Mouse (Mus musculus) CD4-positive, CD25-positive, alpha-beta regulatory T cell, adult 2 months (primary cell): Measurements from ENCODE around the gene Mdga2.

Source experiments
- DNase-seq: peaks from one replicate; pipeline ENCODE4 v3.0.0-alpha.2; 2012; ENCODE audit warnings: low read depth, low spot score

The Mdga2 gene

DNA sequence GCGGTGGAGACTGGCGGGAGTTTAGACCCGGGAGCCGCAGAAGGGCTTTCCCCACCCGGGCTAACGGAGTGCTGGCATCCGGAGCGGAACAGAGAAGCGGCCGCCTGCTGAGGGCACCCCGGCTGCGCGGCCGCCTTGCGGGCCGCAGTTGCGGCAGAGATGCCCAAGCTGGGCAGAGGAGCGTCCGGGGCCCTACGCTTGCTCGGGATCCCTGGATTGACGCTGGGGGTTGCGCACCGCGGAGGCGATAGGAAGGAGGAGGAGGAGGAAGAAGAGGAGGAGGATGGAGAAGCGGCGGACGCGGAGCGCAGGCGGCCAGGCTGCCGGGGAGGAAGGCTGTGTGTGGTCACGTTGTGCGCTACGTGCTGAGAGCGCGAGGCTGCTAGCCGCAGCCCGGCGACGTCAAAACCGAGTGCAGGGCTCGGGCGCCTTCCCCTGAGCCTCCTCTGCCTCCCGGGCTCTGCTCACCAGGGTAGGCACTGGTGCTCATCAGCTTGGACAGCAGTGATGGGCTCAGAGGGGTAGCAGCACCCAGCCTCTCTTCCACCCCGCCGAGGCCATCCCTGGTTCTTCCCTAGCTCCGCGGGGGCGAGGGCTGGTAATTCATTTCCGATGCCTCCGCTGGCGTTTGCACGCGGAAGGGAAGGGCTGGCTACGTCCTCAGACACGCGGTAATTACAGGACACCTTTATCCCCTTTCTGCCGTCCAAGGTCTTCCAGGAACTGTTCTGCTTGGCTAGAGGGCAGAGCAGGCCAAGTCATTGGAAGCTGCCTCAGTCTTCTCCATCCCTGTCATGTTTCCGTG lies at the start of gene Mdga2:
Gene Mdga2 (minus strand): TSS at position 329 of the 805 bp plus-strand sequence.
- DNase-seq, result no peak

DNA sequence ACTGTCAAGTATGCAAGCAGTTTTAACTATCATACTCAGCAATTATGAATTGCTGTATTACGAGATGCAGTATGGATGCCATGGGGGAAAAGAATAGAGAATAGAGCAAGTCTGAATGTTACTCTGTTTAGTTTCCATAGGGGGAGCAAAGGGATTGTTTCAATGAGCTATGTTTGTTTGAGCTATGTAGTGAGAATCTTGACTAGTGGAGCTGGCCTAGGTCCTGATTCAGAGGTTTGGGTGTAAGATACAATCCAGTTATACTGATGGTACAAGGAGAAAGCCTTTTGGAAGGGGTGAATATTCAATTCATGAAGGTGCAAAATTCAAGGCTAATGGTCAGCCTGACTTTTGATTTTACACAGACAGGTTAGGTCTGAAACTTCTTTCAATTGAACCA lies 45.1 kb upstream of the Mdga2 start:
- no peak for DNase-seq

DNA sequence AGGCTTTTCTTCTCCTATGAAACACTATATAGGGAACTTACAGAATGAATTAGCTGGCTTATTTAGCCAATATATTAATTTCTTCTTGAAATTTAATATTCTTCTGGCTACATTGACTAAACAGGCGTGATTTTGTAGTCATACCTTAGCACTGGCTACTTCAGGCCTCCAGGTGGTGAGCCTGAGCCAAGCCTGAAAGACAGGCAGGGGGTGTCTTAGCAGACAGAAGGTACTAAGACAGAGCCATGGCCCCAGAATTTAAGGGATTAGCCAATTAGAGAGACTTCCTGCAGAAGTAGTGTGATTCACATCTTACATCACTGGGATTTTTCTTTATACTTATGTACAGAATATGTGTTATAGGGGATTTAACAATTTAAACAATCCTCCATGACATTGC lies 1.2 kb upstream of the Mdga2 start:
- no peak for DNase-seq

DNA sequence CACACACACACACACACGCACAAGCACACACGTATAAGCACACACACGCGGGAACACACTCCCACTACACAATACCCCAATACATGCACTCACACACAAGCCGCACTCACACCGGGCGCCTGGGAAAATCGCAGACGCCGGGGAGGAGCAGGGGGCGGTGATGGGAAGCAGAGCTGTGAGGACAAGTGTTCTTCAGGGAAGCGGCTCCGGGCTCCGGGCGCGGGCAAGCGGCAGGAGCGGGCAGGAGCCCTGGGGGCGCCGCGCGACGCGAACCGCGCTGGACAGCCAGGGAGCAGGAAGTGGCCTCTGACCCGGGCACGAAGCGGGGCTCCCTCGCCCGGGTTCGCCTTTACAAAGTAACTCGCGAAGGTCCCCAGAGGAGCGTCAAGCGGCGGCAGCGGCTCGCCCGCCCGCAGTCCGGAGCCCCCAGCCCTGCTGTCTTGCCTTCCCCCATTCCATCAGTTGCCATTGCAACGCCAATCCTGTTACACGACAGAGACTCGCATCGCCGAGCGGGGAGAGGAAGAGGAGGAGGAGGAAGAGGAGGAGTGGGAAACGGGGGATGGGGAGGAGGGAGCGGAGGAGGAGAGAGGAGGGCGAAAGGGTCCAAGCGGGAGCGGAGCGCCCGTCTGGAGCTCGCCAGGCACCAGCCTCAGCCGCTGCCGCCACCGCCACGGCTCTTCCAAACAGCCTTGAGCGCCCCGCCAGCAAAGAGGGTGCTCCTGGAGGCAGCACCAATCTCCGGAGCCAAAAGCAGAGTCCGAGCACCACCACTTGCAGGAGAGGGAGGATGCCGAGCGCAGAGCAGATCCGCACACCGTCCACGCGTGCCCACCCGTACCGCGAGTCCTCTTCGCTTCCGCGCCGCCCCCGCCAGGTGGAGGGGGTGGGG lies 774 bp downstream of the Mdga2 start:
- no peak for DNase-seq

DNA sequence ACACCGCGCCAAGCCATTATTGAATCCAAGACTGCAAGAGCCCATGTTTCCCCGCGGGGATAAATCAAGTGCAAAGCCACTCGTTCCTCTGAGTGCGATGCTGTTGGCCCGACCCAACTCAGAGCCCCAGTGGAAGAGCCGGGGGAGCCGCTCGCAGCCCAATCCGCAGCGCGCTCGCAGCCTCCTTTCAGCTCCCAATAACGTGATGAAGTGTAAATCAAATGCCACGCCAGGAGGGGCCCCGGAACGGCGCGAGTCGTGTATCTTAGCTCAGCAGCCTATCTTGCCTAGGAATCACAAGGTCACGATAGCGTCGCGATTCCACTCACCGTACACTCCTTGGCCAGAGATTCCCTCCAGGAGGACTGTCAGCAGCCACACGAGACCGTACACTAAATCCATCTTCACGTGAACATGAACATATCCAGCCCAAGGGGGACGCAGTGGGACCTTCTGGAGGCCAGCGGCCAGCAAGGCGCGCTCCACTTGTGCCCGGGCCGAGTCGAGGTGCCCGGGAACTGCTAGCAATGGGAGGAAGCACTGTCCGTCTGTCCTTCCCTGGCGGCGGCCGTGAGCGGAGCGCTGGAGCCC lies 1.6 kb downstream of the Mdga2 start:
- no peak for DNase-seq

DNA sequence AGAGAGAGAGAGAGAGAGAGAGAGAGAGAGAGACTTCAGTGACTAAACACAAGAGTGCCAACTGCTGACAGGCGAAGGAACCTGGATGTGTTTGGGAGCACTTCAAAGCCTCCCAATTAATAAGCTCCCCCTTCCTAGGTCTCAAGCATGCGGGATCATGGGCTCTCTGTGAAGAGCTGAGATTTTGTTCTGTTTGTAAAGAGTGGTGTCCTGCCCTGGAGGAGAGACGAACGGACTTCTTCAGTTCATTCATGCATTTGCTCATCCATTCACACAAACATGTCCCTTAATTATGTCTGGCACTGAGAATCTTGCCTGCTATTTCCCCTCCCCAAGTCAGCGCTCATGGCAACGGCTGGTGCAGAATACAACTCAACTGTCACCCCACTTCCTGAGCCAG lies 2.3 kb downstream of the Mdga2 start:
- DNase-seq, result no peak

- no peak for DNase-seq
These were observed 2.8 kb downstream of the Mdga2 start for GRCm38 (mm10) chr12:67219564-67219963.

GRCm38 (mm10) chr12:67212801-67213200 lies 9.5 kb downstream of the Mdga2 start:
- DNase-seq, result no peak

GRCm38 (mm10) chr12:67178155-67178554 lies 44.2 kb downstream of the Mdga2 start:
- no peak for DNase-seq

DNA sequence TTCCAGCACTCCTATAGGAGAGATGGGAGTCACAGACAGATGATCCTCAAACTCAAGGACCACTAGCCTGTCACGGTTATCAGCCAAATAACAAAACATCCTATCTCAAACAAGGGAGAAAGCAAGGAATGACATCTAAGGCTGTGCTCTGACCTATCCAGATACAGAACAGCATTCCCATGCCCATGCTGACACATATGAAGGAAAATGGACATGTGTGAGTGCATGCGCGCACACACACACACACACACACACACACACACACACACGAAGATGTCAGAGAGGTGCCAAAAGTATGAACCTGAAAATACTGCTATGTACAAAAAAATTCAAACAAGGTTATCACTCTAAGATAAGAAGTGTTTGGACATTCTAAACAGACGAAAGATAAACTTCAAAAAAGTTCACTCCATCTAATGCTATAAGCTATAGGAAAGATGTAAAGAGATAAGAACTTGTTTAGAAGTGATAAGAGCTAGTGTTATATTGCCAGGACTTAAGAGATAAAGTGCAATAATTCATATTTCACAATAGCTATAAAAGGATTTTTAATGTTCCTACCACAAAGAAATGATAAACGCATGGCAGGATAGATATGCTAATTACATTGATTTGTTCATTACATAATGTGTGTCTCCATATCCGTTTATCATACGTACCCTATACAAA lies 65.6 kb downstream of the Mdga2 start:
- DNase-seq, result no peak

DNA sequence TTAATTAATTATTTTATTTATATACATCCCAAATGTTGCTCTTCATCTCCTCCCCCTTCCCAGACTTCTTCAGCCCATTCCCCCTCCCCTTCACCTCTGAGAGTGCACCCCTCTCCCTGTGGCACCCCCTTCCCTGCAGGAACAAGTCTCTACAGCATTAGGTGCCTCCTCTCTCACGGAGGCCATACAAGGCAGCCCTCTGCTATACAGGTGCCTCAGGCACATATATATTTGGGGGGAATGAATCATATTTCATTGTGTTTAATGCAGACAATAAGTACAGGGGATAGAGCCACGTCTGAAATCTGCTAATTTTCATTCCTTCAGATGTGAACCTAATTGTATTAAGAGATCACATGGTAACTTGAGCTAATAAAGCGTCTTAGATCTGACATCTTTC lies 69.3 kb downstream of the Mdga2 start:
- no peak for DNase-seq

DNA sequence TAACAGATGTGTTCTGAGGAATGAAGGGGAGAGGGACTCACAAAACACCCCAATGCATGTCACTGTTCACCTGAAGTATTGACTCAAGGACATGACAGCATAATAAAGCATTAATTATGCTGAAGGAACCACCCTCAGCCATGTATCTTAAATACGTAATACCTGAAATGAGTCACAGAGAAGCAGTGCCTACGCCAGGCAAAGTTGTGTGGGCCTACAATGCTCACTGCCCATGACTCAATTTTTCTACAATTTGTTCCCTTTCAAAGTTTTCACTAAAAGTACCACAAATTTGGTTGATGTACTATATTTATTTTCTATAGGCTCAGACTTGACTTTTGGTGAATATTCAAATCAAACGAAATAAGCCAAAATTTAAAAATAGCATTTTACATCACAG lies 80.7 kb downstream of the Mdga2 start:
- DNase-seq, result no peak

DNA sequence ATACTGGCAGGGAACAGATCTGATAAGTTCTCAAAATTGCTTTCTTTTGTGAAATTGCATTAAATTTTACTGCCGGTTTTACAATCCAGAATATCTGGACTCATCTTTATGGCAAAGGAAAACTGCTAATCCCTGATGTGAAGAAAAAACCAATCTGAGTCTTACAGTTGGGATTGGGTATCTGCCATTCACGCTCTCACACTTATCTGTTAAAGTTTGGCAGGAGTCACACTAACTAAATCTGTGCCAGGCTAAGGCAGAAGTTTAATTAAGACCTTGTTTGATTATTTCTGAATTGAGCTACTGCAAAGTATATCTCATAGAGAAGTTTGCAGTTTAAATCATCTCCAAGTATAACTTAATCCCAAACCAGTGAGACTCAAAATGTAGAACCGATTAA lies 82.2 kb downstream of the Mdga2 start:
- DNase-seq, result no peak

- DNase-seq, result no peak
These were observed 94.9 kb downstream of the Mdga2 start for GRCm38 (mm10) chr12:67127457-67127856.

GRCm38 (mm10) chr12:67123874-67124273 lies 98.5 kb downstream of the Mdga2 start:
- no peak for DNase-seq

DNA sequence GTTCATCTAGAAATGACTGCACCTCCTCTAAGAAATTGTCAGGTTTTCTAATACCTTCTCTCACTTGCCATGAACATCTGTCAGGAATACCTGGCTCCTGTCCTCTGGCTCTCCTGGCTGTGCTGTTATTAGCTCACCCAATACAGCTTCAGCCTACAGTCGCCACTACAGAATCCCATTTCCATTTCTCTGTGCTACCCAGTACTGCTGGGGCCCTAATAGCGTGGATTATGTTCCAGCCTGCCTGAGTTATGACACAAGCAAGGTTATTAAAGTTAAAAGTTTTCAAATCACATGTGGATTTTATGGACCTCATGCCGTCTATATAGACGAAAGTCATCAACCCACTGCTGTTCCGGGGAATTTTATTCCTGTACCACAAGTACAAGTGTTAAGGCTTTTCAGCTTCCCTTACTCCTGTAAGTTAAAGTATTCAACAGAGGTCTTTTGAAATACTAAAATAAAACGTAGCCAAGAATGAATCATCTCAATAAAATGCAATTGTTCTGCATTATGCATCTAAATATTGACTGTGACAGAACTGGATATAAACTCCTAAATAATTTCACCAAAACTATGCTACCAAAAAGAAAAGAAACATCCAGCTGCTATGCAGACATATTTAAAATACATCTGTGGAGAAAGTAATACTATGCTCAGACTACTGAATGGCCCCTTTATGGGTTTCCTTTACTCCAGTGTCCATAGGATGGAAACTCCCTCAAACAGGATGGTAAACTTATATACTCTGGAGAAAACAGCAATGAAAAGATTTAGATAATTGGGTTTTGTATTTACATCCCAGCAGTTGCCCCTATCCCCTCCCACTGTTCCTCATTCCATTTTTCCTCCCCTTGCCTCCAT lies 103.5 kb downstream of the Mdga2 start:
- no peak for DNase-seq

GRCm38 (mm10) chr12:67104171-67104570 lies 118.2 kb downstream of the Mdga2 start:
- no peak for DNase-seq

- no peak for DNase-seq
These were observed 127.9 kb downstream of the Mdga2 start for GRCm38 (mm10) chr12:67094414-67094813.

- no peak for DNase-seq
These were observed 131.9 kb downstream of the Mdga2 start for GRCm38 (mm10) chr12:67090420-67090965.
